Mouse (Mus musculus) hindlimb bud, embryonic 11.5 days (tissue): ENCODE measurements at regions not wholly inside any gene's neighbourhood (a gene's known extent, or its start where the extent isn't known, plus 50 kb on each side); places are given as distances from the start of the nearest gene placed in this dataset.

Experiments
- DNase-seq: peaks from one replicate; pipeline ENCODE4 v3.0.0-alpha.2; 2012; ENCODE audit warnings: low read depth, low spot score; ENCODE audit errors: extremely low spot score

DNA sequence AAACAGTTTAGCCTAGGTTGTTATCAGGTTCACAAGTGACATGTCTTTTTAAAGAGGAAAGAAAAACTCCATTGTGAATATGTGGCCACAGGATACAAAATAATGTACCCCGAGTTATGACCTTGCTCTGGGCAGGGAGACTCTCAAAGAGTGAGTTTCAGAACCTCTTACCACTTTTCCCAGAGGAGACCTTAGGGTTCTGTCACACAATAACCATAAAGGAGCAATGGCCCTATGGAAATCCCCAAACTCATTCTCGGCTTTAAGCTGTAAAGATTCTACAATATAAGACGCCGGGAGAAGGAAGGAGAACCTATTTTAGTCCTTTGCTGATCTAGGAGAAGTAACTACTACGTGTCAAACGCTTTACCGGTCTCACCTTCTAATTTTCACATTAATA is 85.1 kb upstream of the Pcdh8 start:
- no peak for DNase-seq

DNA sequence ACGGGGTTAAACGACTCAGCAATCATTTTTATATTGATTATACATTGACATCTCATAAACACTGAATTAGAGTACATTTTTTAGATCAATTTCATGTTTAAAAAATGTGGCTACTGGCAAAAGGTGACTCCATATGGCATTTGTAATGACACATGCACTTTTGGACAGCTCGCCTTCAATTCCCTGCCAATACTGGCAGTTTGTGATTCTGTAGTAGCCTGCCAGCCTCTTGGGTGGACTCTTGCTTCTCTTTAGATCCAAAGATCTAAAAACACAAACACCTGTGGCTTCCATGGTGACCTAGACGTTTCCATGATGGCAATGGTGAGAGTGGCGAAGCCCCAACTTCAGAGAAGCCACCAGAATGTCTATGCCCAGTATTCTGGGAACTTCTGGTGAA is 83.1 kb upstream of the Pcdh8 start:
- no peak for DNase-seq

- no peak for DNase-seq
Measured at GRCm38 (mm10) chr14:79852683-79853082, 81.6 kb upstream of the Pcdh8 start.

GRCm38 (mm10) chr14:79851795-79852194 is 80.7 kb upstream of the Pcdh8 start:
- no peak for DNase-seq

GRCm38 (mm10) chr14:79851231-79851630 is 80.1 kb upstream of the Pcdh8 start:
- DNase-seq: no peak

DNA sequence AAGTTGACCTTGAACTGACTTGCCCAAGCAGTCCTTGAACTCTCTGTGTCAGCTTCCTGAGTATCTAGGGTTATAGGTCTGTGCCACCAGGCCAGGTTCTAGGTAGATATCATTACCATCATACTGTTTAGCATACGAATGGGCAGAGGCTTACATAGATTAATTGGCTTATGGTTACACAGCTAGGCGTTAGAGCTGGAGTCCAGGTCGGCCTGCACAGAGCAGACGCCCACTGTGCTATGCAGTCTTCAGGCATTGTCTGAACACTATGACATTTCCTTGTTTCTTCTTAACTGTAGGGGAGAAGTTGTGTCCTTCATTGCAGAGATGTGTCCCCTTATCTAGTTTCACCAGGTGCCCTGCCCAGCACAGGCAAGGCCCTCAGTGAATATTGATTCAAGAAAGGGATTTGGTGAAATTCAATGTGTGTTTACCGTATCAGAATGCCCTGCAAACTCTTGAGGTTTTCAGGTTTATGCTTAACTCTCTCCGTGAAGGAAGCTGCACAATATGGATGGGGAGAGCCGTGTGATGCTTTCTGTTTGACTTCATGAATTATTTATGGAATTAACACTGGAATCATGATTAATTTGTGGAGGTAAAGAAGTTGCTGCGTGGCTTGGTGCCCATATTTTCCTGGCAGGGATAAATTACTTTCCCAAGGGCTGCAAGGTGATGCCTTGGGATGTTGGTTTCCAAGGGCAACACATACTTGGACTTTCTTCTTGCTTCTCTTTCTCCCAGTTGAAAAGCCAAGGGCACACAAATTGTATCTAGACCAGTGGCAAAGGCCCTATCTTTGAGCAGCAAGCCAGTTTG is 78.7 kb upstream of the Pcdh8 start:
- no peak for DNase-seq

DNA sequence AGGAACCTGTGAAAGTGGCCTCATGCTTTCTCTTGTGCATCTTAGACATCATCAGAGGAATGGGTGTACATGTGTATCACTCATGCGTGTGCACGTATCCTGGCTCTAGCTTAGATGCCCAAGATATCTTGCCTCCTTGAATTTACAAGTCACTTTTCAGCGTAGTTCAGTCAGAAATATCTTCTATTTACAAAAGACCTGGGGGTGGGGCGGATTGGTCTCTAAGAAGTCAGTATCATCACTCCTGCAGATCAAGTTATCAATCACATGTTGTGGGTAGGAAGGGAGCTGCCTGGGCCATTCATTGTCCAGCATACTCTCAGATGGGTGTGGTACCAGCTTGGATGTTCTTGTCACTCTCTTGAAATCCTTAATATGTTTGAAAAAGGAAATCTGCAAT is 77.0 kb upstream of the Pcdh8 start:
- DNase-seq: no peak

DNA sequence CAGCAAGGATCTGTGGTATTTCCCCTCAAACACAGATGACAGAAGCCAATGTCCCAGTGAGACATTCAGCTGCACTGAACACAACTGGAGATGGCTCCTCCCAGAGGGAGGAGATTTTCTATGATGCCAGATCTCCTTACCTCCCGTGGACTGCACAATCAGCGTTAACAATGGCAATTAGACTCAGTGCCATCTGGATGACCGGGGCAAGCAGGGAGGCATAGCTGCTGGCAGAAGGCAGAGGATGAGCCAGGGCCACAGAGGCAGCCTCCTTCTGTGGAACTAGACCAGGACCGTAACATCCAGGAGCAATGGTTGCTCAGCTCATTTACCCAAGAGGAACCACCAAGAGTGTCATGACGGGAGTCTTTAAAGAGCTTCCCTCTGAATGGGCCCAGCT is 73.2 kb upstream of the Pcdh8 start:
- no peak for DNase-seq

DNA sequence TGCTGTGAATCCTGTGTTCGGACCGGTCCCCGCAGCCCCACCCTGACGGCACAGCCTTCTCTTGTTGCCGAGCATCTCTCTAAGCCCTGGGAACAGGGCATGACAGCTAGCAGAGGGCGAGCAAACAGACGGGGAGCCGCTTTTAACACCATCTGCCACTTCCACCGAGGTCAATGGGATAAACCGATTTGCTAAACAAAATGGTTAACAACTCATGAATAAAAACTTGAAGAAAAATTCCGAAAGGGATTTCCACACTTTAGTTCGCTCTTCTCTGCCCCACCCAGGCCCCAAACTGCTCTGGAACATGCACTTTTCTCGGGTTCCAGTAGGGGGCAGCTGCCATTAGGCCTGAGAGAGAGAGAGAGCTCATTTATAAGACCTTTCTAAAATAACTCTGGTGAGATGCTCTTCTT is 72.0 kb upstream of the Pcdh8 start:
- DNase-seq: no peak

GRCm38 (mm10) chr14:79842734-79843133 is 71.6 kb upstream of the Pcdh8 start:
- DNase-seq: no peak

DNA sequence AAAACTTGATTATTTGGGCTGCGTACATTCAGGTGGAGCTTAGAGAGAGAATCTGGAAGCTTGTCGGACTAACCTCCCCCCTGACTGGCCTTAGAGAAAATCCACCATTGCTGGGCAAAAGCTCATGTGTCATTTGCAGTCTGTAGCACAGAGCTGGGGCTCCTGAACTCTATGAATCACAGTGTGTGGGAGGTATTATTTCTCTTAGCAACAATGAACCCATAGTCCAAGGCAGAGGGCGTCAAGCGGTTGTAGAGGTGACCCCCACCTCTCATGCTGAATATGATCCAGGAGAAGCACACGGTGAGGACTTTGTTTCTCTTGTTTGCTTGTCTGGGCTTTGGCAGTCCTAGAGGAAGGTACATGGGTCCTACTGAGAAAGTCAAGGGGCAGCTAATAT is 66.0 kb upstream of the Pcdh8 start:
- no peak for DNase-seq

- no peak for DNase-seq
Measured at GRCm38 (mm10) chr14:79836186-79836585, 65.1 kb upstream of the Pcdh8 start.

- no peak for DNase-seq
Measured at GRCm38 (mm10) chr14:79824670-79825446, 53.7 kb upstream of the Pcdh8 start.

- no peak for DNase-seq
Measured at GRCm38 (mm10) chr14:79822453-79823117, 51.5 kb upstream of the Pcdh8 start.

- DNase-seq: no peak
Measured at GRCm38 (mm10) chr14:79822011-79822435, 50.9 kb upstream of the Pcdh8 start.

- no peak for DNase-seq
Measured at GRCm38 (mm10) chr14:79821352-79822010, 50.4 kb upstream of the Pcdh8 start.
